Mouse (Mus musculus): ENCODE results near the gene Mctp2. TPM values are rescaled to one million over a fixed set of nuclear protein-coding genes. Genes with fewer than 3 reads are reported as not detected.

Mctp2 gene
- 0.05 and 0.21 TPM in 2 replicates for polyA plus RNA-seq (2012; rRNA removed)

GRCm38 (mm10) chr7:72306382-72306841 lies at the start of gene Mctp2:
Gene Mctp2, minus strand, starts transcription at chr7:72306608.
- peak within 1 kb of the TSS; percentile 67 for H3K4me3 ChIP-seq (ENCODE audit: control insufficient read depth, low read depth, low read length)
- no peaks in the 10 kb centered on the region for H3K36me3 ChIP-seq (ENCODE audit: control insufficient read depth, insufficient read depth, low read length)
- no peak within 1 kb of the TSS for H3K27ac ChIP-seq (ENCODE audit: control insufficient read depth, insufficient read depth, low read depth, low read length)
- no peaks in the 10 kb centered on the region for H3K27me3 ChIP-seq (ENCODE audit: control insufficient read depth, insufficient read depth, low read length)
- TF ChIP-seq POLR2A (IDR thresholded peaks at IDR 0.05; ENCODE audit: control insufficient read depth, low read depth, low read length): no peak
- no peak for TF ChIP-seq CTCF (IDR thresholded peaks at IDR 0.05; ENCODE audit: control insufficient read depth, insufficient read depth, insufficient replicate concordance, low read depth, low read length)
- peaks cover 7% of the 10 kb centered on the region for H3K4me1 ChIP-seq (ENCODE audit: control insufficient read depth, insufficient read depth, low read length)

DNA sequence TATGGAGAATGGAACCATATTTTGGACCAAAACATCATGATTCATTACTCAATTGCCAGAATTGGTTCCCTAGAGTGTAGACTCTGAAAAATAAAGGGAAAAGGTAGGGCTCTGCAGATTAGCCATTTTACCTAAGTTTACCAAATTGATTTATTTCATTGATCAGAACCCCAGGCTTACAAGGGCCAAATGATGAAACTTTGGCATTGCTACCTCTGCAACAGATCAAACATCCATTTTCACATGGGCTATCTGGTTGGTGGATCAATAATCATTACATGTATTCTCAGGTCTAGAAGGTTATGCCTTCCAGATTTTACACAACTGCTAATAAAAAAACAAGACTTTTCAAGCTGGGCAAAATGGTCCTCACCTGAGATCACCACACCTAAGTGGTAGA lies 39.5 kb upstream of the Mctp2 start:
- Histone ChIP-seq H3K27me3 (ENCODE audit: control insufficient read depth, insufficient read depth, low read length) (no peaks in the 10 kb centered on the region), H3K4me1 (ENCODE audit: control insufficient read depth, insufficient read depth, low read length) (no peaks in the 10 kb centered on the region), H3K27ac (ENCODE audit: control insufficient read depth, insufficient read depth, low read depth, low read length) (no peak overlapping the region), H3K4me3 (ENCODE audit: control insufficient read depth, low read depth, low read length) (no peak overlapping the region), H3K36me3 (ENCODE audit: control insufficient read depth, insufficient read depth, low read length) (no peaks in the 10 kb centered on the region)
- TF ChIP-seq CTCF (IDR thresholded peaks at IDR 0.05; ENCODE audit: control insufficient read depth, insufficient read depth, insufficient replicate concordance, low read depth, low read length): no peak
- no peak for TF ChIP-seq POLR2A (IDR thresholded peaks at IDR 0.05; ENCODE audit: control insufficient read depth, low read depth, low read length)

GRCm38 (mm10) chr7:72343751-72344150 lies 37.3 kb upstream of the Mctp2 start:
- no peak overlapping the region for H3K27ac ChIP-seq (ENCODE audit: control insufficient read depth, insufficient read depth, low read depth, low read length)
- TF ChIP-seq CTCF (IDR thresholded peaks at IDR 0.05; ENCODE audit: control insufficient read depth, insufficient read depth, insufficient replicate concordance, low read depth, low read length) (no peak), POLR2A (IDR thresholded peaks at IDR 0.05; ENCODE audit: control insufficient read depth, low read depth, low read length) (no peak)
- no peaks in the 10 kb centered on the region for H3K4me1 ChIP-seq (ENCODE audit: control insufficient read depth, insufficient read depth, low read length)
- H3K36me3 ChIP-seq (ENCODE audit: control insufficient read depth, insufficient read depth, low read length): no peaks in the 10 kb centered on the region
- no peak overlapping the region for H3K4me3 ChIP-seq (ENCODE audit: control insufficient read depth, low read depth, low read length)
- H3K27me3 ChIP-seq (ENCODE audit: control insufficient read depth, insufficient read depth, low read length): no peaks in the 10 kb centered on the region

DNA sequence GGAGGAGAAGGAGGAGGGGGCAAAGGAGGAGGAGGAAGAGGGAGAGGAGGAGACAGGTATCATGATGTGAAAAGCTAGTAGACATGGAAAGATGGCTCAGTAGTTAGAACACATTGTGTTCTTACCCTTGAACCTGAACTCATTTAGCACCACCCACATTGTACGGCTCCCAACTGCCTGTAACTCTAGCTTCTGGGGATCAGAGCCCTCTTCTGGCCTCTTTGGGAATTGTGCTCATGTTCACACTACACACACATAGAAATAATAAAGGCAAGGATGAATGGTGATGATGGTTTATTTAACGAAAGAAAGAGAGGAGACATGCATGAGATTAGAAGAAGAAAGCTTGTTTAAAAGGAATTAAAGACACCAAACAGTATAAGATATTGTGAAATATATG lies 36.4 kb upstream of the Mctp2 start:
- no peak overlapping the region for H3K4me3 ChIP-seq (ENCODE audit: control insufficient read depth, low read depth, low read length)
- TF ChIP-seq POLR2A (IDR thresholded peaks at IDR 0.05; ENCODE audit: control insufficient read depth, low read depth, low read length): no peak
- H3K27me3 ChIP-seq (ENCODE audit: control insufficient read depth, insufficient read depth, low read length): no peaks in the 10 kb centered on the region
- no peak overlapping the region for H3K27ac ChIP-seq (ENCODE audit: control insufficient read depth, insufficient read depth, low read depth, low read length)
- no peaks in the 10 kb centered on the region for H3K4me1 ChIP-seq (ENCODE audit: control insufficient read depth, insufficient read depth, low read length)
- no peaks in the 10 kb centered on the region for H3K36me3 ChIP-seq (ENCODE audit: control insufficient read depth, insufficient read depth, low read length)

GRCm38 (mm10) chr7:72325961-72326360 lies 19.6 kb upstream of the Mctp2 start:
- no peak overlapping the region for H3K27ac ChIP-seq (ENCODE audit: control insufficient read depth, insufficient read depth, low read depth, low read length)
- H3K4me1 ChIP-seq (ENCODE audit: control insufficient read depth, insufficient read depth, low read length): no peaks in the 10 kb centered on the region

DNA sequence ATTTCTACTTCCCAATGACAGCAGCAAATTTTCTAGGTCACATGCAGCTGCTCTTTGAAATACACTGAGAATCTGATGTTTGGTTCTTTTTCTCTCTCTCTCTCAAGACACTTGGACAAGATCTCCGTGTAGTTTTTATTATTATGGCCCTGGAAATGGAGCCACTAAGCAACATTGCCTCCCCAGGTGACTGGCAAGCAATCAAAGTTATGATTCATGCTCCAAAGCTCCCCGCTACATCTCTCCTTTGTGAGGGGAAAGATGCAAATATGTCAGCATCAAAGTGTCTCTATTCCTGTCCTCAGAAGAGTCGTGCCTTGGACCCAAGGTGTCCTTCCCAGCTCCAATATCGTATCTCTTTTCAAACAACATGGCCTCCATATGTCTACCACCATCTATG lies 14.5 kb upstream of the Mctp2 start:
- Histone ChIP-seq H3K27me3 (ENCODE audit: control insufficient read depth, insufficient read depth, low read length) (no peaks in the 10 kb centered on the region), H3K4me3 (ENCODE audit: control insufficient read depth, low read depth, low read length) (no peak overlapping the region)
- TF ChIP-seq CTCF (IDR thresholded peaks at IDR 0.05; ENCODE audit: control insufficient read depth, insufficient read depth, insufficient replicate concordance, low read depth, low read length): no peak
- no peak for TF ChIP-seq POLR2A (IDR thresholded peaks at IDR 0.05; ENCODE audit: control insufficient read depth, low read depth, low read length)

More at GRCm38 (mm10) chr7:72325961-72326360, 19.6 kb upstream of the Mctp2 start:
- TF ChIP-seq POLR2A (IDR thresholded peaks at IDR 0.05; ENCODE audit: control insufficient read depth, low read depth, low read length) (no peak), CTCF (IDR thresholded peaks at IDR 0.05; ENCODE audit: control insufficient read depth, insufficient read depth, insufficient replicate concordance, low read depth, low read length) (no peak)
- H3K27me3 ChIP-seq (ENCODE audit: control insufficient read depth, insufficient read depth, low read length): no peaks in the 10 kb centered on the region
- no peak overlapping the region for H3K4me3 ChIP-seq (ENCODE audit: control insufficient read depth, low read depth, low read length)
- H3K36me3 ChIP-seq (ENCODE audit: control insufficient read depth, insufficient read depth, low read length): no peaks in the 10 kb centered on the region

DNA sequence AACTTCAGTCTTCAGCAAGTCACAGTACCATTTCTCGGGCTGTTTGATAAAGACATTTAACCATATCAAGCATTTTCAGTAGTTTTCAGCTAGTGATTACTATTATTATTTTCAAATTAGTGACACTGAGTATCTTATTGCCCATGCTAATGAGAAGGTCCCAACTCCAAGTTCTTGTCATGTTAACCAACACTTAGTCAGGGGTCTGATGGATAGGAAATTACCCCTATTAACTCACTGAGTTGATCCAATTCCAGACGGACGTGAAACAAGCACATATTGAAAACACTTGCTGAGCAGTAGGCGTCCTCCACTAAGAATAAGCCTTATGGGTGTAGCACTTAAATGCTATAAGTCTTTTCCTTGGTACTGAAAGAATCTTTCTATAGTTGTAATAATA lies 14.0 kb upstream of the Mctp2 start:
- no peaks in the 10 kb centered on the region for H3K36me3 ChIP-seq (ENCODE audit: control insufficient read depth, insufficient read depth, low read length)
- H3K4me3 ChIP-seq (ENCODE audit: control insufficient read depth, low read depth, low read length): no peak overlapping the region
- H3K27me3 ChIP-seq (ENCODE audit: control insufficient read depth, insufficient read depth, low read length): no peaks in the 10 kb centered on the region
- no peak overlapping the region for H3K27ac ChIP-seq (ENCODE audit: control insufficient read depth, insufficient read depth, low read depth, low read length)
- TF ChIP-seq CTCF (IDR thresholded peaks at IDR 0.05; ENCODE audit: control insufficient read depth, insufficient read depth, insufficient replicate concordance, low read depth, low read length): no peak
- TF ChIP-seq POLR2A (IDR thresholded peaks at IDR 0.05; ENCODE audit: control insufficient read depth, low read depth, low read length): no peak
- no peaks in the 10 kb centered on the region for H3K4me1 ChIP-seq (ENCODE audit: control insufficient read depth, insufficient read depth, low read length)

More for the DNA sequence above, 14.5 kb upstream of the Mctp2 start:
- Histone ChIP-seq H3K27ac (ENCODE audit: control insufficient read depth, insufficient read depth, low read depth, low read length) (no peak overlapping the region), H3K36me3 (ENCODE audit: control insufficient read depth, insufficient read depth, low read length) (no peaks in the 10 kb centered on the region), H3K4me1 (ENCODE audit: control insufficient read depth, insufficient read depth, low read length) (no peaks in the 10 kb centered on the region)

All from testis, adult 2 months (tissue).